Mouse (Mus musculus) midbrain, embryonic 11.5 days (tissue): Measurements from ENCODE around the gene Ripor3. TPM values are rescaled to one million over a fixed set of nuclear protein-coding genes. Genes with fewer than 3 reads are reported as not detected.
A peak's percentile ranks its signal among the peaks of the same experiment; 100 is the strongest.

Source experiments
- ATAC-seq: fragments of 200-750 bp; cut with Nextera tagmentation; 2 replicates; pipeline ENCODE4 v1.8.0; 2017; ENCODE audit warnings: moderate TSS enrichment, moderate library complexity; ENCODE audit not compliant: low FRiP score
- DNase-seq: peaks from one replicate; pipeline ENCODE4 v3.0.0; 2015; ENCODE audit warnings: low spot score; ENCODE audit errors: missing footprints
- H3K27ac ChIP-seq: fragments of 300-500 bp; sonication (generic); 2 replicates; pipeline ENCODE4 v1.5.1; 2014; ENCODE audit warnings: low read depth, low read length
- H3K27me3 ChIP-seq: fragments of 300-500 bp; sonication (generic); 2 replicates; pipeline ENCODE4 v1.6.1; 2014; ENCODE audit warnings: mild to moderate bottlenecking, low read length, moderate library complexity, mixed read lengths; ENCODE audit not compliant: control insufficient read depth, insufficient read depth
- H3K36me3 ChIP-seq: fragments of 300-500 bp; sonication (generic); 2 replicates; pipeline ENCODE4 v1.6.1; 2014; ENCODE audit warnings: mild to moderate bottlenecking, low read length, moderate library complexity, mixed read lengths; ENCODE audit not compliant: control insufficient read depth, insufficient read depth
- H3K4me1 ChIP-seq: fragments of 300-500 bp; sonication (generic); 2 replicates; pipeline ENCODE4 v1.6.1; 2014; ENCODE audit warnings: low read length; ENCODE audit not compliant: control insufficient read depth, insufficient read depth
- H3K4me2 ChIP-seq: fragments of 300-500 bp; sonication (generic); 2 replicates; pipeline ENCODE4 v1.6.1; 2014; ENCODE audit warnings: mild to moderate bottlenecking, moderate library complexity
- H3K4me3 ChIP-seq: fragments of 300-500 bp; sonication (generic); 2 replicates; pipeline ENCODE4 v1.5.1; 2014; ENCODE audit warnings: low read depth, low read length
- H3K9ac ChIP-seq: fragments of 300-500 bp; sonication (generic); 2 replicates; pipeline ENCODE4 v1.6.1; 2014; ENCODE audit warnings: low read length
- H3K9me3 ChIP-seq: fragments of 300-500 bp; sonication (generic); 2 replicates; pipeline ENCODE4 v1.6.1; 2016; ENCODE audit warnings: low read length; ENCODE audit not compliant: control insufficient read depth
- WGBS: fragments of 180-500 bp; shearing (Covaris S2); extraction: QIAGEN DNeasy Blood & Tissue Kit; methylation state at CpG from one replicate; pipeline ENCODE4 v1.1.7; 2014; 5-methylcytosine and 5-hydroxymethylcytosine counted together
- polyA plus RNA-seq: library from polyadenylated mRNA; unstranded; fragments of >200 nt; fragmentation: Nextera tagmentation; extraction: Ambion mirVana; gene quantifications from 2 replicates; pipeline ENCODE4 v1.2.1, GENCODE M21; 2014

Gene Ripor3
- polyA plus RNA-seq, 1 experiment from 2014 or later, result 0.57 TPM

DNA sequence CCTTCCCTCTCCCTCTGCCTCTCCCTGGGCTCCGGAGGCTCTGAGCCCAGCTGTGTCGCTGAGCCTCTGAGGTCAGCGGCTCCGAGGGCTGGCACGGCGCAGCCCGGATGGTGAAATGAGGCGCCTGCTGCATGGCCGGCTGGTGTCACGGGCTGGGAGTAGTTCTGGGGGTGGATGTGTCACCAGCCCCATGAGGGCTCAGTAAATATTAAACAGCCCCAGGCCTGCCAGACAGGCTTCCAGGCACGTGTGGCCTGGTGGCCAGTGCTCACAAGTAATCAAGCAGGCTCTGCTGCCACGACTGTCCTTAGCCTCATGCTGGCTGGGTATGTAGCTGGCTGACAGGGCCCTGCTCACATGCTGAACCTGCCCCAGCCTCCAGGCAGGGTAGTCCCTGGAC, 7.0 kb downstream of the Ripor3 start:
- no peaks in the 10 kb centered on the region for H3K4me1 ChIP-seq
- 0 out of 2 replicates have a peak, but pooled peaks have one; percentile 16 for ATAC-seq

DNA sequence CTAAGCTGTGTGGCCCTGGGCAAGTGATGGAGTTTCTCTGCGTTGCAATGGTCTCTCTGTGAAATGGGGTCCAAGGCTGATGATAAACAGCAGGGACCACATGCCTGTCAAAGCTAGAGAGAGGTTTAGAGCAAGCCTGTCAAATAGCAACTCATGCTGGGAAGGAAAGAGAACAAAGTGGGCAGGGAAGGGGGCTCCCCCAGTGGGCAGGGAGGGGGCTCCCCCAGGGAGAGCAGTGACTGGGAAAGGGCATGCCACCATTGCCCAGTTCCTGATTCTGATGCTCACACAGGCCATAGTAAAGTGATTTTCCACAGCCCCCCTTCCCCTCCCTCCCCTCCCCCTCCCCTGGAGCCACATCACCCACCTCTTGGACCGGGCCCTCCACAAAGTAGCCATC, 7.5 kb downstream of the Ripor3 start:
- no peaks in the 10 kb centered on the region for H3K4me1 ChIP-seq
- no peak overlapping the region for H3K9ac ChIP-seq
- H3K27ac ChIP-seq, result no peak overlapping the region
- H3K27me3 ChIP-seq, result no peaks in the 10 kb centered on the region
- no peaks in the 10 kb centered on the region for H3K9me3 ChIP-seq
- no peak for ATAC-seq
- WGBS, result 92% methylated on average over 1 of the region's 2 CpGs
- no peaks in the 10 kb centered on the region for H3K36me3 ChIP-seq
- no peak overlapping the region for H3K4me3 ChIP-seq
- DNase-seq, result no peak
- H3K4me2 ChIP-seq, result no peak overlapping the region

More for the DNA sequence above, 7.0 kb downstream of the Ripor3 start:
- Histone ChIP-seq H3K36me3 (no peaks in the 10 kb centered on the region), H3K27ac (no peak overlapping the region), H3K27me3 (no peaks in the 10 kb centered on the region), H3K4me3 (no peak overlapping the region), H3K9ac (no peak overlapping the region), H3K9me3 (no peaks in the 10 kb centered on the region), H3K4me2 (no peak overlapping the region)
- WGBS, result 83% methylated on average over 12 of the region's 12 CpGs
- no peak for DNase-seq

DNA sequence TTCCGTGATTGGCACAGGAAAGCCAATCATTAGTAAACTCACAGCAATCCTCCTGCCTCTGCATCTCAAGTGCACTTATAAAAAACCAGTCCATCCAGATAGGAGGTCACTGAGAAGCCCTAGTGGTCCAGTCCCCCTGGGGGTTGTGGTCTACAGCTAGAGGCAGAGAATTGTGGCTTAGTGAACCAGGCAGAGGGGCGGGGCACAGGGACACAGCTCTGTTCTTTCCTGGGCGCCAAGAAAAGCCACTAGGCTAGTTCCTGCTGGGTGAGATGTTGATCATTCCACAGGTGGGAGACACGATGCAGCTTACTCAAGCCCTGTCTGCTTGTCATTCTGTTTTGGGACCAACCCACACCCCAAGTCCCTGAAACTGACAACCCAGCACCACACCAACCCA, 8.2 kb downstream of the Ripor3 start:
- Histone ChIP-seq H3K4me3 (no peak overlapping the region), H3K27ac (no peak overlapping the region), H3K4me1 (no peaks in the 10 kb centered on the region), H3K9ac (no peak overlapping the region), H3K4me2 (no peak overlapping the region), H3K9me3 (no peaks in the 10 kb centered on the region), H3K36me3 (no peaks in the 10 kb centered on the region), H3K27me3 (no peaks in the 10 kb centered on the region)
- no peak for DNase-seq
- 57% methylated on average over 4 of the region's 4 CpGs for WGBS
- no peak for ATAC-seq

DNA sequence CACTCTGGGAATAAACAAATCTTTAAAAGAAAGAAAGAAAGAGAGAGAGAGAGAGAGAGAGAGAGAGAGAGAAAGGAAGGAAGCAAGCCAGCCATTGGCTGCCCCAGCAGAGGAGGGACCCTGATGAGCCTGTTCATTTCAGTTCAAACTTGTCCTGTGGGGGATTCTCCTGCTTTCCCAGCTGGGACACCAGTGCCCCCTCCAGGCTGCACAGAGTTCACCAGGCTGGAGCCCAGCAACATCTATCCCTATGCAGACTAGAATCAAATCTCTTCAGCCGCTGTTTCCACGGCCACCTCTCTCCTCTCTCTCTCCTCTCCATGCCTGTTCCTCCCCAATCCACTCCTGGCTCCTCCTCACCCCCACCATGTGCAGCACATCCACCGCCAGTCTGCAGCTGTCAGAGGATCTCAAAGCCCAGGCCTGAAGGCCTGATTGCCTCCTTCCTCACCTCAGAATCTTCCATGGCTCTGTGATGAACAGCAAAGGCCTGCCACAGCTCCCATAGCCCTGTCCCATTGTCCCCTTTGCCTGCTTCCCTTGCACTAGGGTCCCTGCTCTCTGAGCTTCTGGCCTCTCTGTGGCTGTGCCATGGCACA, 11.2 kb downstream of the Ripor3 start:
- no peaks in the 10 kb centered on the region for H3K9me3 ChIP-seq
- WGBS, result 76% methylated on average over 3 of the region's 3 CpGs
- H3K4me3 ChIP-seq, result no peak overlapping the region
- H3K27me3 ChIP-seq, result no peaks in the 10 kb centered on the region
- no peak overlapping the region for H3K27ac ChIP-seq
- no peak overlapping the region for H3K9ac ChIP-seq
- DNase-seq (no peak), ATAC-seq (no peak)
- no peaks in the 10 kb centered on the region for H3K4me1 ChIP-seq
- no peak overlapping the region for H3K4me2 ChIP-seq
- no peaks in the 10 kb centered on the region for H3K36me3 ChIP-seq

DNA sequence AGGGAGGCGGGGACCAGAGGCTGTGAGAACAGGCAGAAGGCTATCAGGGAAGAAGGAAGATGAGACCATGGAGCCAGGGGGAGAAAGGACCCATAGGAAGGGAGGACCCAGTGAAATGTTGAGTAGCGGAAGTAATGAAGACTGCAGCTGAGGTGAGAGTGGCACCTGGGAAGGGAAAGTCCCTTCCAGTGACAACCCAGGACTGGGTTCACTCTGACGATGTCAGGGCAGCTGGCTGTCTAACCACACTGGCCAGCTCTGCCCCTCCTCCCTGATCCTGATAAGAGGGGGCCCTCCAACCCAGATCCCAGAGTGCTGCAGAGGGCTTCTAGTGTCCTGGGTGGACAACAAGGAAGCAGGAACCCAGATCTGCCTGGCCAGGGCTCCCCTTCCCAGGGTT, 12.9 kb downstream of the Ripor3 start:
- no peak overlapping the region for H3K4me3 ChIP-seq
- H3K4me2 ChIP-seq, result no peak overlapping the region
- no peak for DNase-seq
- H3K4me1 ChIP-seq, result no peaks in the 10 kb centered on the region
- H3K36me3 ChIP-seq, result no peaks in the 10 kb centered on the region
- WGBS, result 70% methylated on average over 3 of the region's 3 CpGs
- H3K9ac ChIP-seq, result no peak overlapping the region
- no peak overlapping the region for H3K27ac ChIP-seq
- no peaks in the 10 kb centered on the region for H3K27me3 ChIP-seq
- no peak for ATAC-seq
- no peaks in the 10 kb centered on the region for H3K9me3 ChIP-seq

DNA sequence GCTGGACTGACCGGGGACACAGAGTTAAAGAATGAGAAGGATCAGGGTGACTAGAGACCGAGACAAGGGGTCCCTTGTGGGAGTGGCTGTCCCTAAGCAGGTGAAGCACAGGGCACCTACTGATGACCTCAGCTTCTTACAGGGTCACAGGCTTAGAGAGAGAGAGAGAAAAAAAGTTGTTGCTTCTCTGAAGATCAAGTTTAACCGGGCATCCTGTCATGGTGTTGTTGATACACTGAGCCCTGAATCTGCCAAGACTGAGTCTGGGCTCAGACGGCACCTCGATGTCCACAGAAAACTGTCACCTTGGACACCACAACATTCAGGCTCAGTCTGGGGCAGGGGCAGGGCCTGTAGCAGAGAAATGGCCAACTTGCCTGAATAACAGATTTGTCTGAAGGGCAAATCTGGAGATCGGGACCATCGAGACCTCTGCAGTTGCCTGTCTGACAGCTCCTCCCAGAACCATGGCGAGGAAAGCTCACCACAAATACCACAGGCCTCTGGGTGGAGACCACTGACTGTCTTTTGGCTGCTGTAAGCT, 13.7 kb downstream of the Ripor3 start:
- Histone ChIP-seq H3K36me3 (no peaks in the 10 kb centered on the region), H3K27ac (no peak overlapping the region), H3K4me3 (no peak overlapping the region), H3K4me2 (no peak overlapping the region), H3K27me3 (no peaks in the 10 kb centered on the region), H3K4me1 (no peaks in the 10 kb centered on the region), H3K9ac (no peak overlapping the region), H3K9me3 (no peaks in the 10 kb centered on the region)
- 63% methylated on average over 8 of the region's 8 CpGs for WGBS
- DNase-seq (no peak), ATAC-seq (no peak)

DNA sequence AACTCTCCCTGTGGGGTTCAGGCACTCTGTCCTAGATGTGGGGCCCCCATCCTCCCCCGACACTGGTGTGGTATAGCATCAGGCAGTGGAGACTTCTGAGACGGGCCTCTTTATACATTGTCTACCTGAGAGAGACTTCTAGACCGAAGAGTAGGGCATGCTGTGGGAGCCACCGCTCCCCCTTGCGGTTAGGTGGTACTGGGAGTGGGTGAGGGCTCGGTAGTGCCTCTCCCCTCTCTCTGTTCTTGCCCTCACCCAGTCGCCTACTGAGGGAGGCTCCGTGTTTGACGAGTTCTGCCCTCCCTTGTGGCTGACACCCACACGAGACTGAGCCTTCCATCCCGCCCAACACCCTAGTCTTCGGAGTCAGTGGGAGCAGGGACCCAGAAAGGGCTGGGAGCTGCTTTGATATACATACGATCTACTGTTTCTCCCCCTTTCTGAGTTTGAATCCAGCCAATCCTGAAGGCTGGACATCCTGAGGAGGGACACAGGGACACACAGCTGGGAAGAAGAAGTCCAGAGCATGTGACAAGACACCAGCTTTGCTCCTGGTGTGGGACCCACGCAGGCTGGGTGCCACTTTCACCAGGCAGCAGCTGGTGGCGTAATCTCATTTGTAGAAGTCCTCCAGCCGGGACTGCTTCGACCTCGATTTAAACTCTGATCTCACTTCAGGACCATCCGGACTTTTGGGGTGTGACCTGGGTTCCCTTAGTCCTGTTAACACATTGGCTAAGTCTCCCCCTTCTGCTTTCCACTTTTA, 14.4 kb downstream of the Ripor3 start:
- ATAC-seq (no peak), DNase-seq (no peak)
- Histone ChIP-seq H3K27ac (no peak overlapping the region), H3K4me1 (no peaks in the 10 kb centered on the region), H3K9me3 (no peaks in the 10 kb centered on the region), H3K4me3 (no peak overlapping the region), H3K27me3 (no peaks in the 10 kb centered on the region), H3K9ac (no peak overlapping the region), H3K36me3 (no peaks in the 10 kb centered on the region), H3K4me2 (no peak overlapping the region)
- WGBS, result 64% methylated on average over 19 of the region's 19 CpGs

DNA sequence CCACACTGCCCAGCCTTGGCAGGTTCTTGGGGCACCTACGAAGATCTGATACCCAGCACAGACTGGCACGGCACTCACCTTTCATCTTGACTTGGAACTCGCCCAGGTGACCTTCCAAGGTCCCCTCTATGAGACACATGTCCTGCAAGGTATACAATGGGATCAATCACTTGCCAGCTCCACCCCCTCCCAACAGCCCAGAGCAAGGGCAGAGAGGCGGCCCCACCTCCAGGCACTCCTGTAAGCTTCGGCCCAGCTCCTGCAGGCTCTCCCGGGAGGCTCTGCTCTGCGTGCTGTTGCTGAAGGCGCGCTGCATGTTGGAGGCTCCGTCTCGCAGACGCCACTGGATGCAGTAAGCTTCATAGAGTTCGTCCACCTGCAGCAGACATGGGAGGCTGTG, 17.2 kb downstream of the Ripor3 start:
- Histone ChIP-seq H3K4me1 (no peaks in the 10 kb centered on the region), H3K9me3 (no peaks in the 10 kb centered on the region), H3K36me3 (no peaks in the 10 kb centered on the region), H3K27ac (no peak overlapping the region), H3K9ac (no peak overlapping the region), H3K27me3 (no peaks in the 10 kb centered on the region), H3K4me2 (no peak overlapping the region), H3K4me3 (no peak overlapping the region)
- WGBS, result 68% methylated on average over 13 of the region's 13 CpGs
- DNase-seq (no peak), ATAC-seq (no peak)

DNA sequence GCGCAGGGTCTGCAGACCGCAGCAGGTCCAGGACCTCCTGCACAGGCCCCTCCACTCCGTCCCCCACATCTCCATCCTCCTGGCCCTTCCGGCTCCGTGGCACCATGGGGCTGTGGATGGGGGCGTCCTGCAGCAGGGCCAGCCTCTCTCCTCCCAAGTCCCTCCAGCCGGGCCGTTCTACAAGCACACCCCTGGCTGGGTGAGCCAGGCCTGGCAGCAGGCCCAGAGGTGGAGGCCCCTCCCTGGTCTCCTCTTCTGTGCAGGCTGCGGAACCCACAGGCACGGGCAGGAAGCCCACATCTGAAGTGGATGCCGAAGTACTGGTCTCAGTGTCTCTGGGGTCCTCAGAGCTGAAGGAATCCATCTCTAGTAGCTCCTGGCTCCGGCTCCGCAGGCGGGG, 21.1 kb downstream of the Ripor3 start:
- Histone ChIP-seq H3K4me1 (no peaks in the 10 kb centered on the region), H3K4me3 (no peak overlapping the region), H3K27me3 (no peaks in the 10 kb centered on the region), H3K27ac (no peak overlapping the region), H3K9me3 (no peaks in the 10 kb centered on the region), H3K4me2 (no peak overlapping the region), H3K36me3 (no peaks in the 10 kb centered on the region), H3K9ac (no peak overlapping the region)
- 77% methylated on average over 14 of the region's 14 CpGs for WGBS
- ATAC-seq (no peak), DNase-seq (no peak)
